Mouse (Mus musculus) brain, embryonic 14.5 days (tissue): ENCODE results near the gene Spg20. TPM values are rescaled to one million over a fixed set of nuclear protein-coding genes. Genes with fewer than 3 reads are reported as not detected.

ENCODE experiments used
- DNase-seq: peaks from one replicate; pipeline ENCODE4 v3.0.0-alpha.2; 2011; ENCODE audit warnings: low read depth
- CTCF ChIP-seq: fragments of 200-500 bp; IDR thresholded peaks from 2 replicates; pipeline ENCODE4 v1.5.1; 2012; ENCODE audit warnings: inconsistent platforms, mild to moderate bottlenecking, moderate library complexity, borderline replicate concordance; ENCODE audit not compliant: insufficient read depth, insufficient read length; ENCODE audit errors: extremely low read depth
- POLR2A ChIP-seq: fragments of 200-500 bp; IDR thresholded peaks from 2 replicates; pipeline ENCODE4 v1.6.1; 2012; ENCODE audit warnings: mild to moderate bottlenecking, inconsistent platforms, borderline replicate concordance; ENCODE audit not compliant: poor library complexity, insufficient read depth, insufficient read length, severe bottlenecking; ENCODE audit errors: extremely low read depth
- polyA plus RNA-seq: library from polyadenylated mRNA; depleted of rRNA; stranded (reverse); fragments of >200 nt; gene quantifications from 2 replicates; pipeline ENCODE4 v1.2.3, GENCODE M21; 2012

The Spg20 gene
- polyA plus RNA-seq, 1 experiment, result 15.7 TPM

GRCm38 (mm10) chr3:55084781-55085180 lies 27.1 kb upstream of the Spg20 start:
- peak; percentile 55 for DNase-seq
- TF ChIP-seq CTCF (no peak), POLR2A (no peak)

GRCm38 (mm10) chr3:55085716-55086115 lies 26.2 kb upstream of the Spg20 start:
- DNase-seq, result no peak
- no peak for TF ChIP-seq POLR2A
- TF ChIP-seq CTCF, result no peak

- TF ChIP-seq CTCF (no peak), POLR2A (no peak)
- no peak for DNase-seq
Observed at GRCm38 (mm10) chr3:55086948-55087347, 25.0 kb upstream of the Spg20 start.

GRCm38 (mm10) chr3:55087360-55087759 lies 24.5 kb upstream of the Spg20 start:
- no peak for DNase-seq
- TF ChIP-seq CTCF, result peak; percentile 38; the same call in 1 of the 2 replicates
- TF ChIP-seq POLR2A, result no peak

GRCm38 (mm10) chr3:55088359-55088758 lies 23.5 kb upstream of the Spg20 start:
- no peak for TF ChIP-seq CTCF
- TF ChIP-seq POLR2A, result no peak
- no peak for DNase-seq

- no peak for DNase-seq
- TF ChIP-seq POLR2A (no peak), CTCF (no peak)
Observed at GRCm38 (mm10) chr3:55088843-55089242, 23.1 kb upstream of the Spg20 start.

GRCm38 (mm10) chr3:55089291-55089690 lies 22.6 kb upstream of the Spg20 start:
- no peak for TF ChIP-seq CTCF
- TF ChIP-seq POLR2A, result no peak
- DNase-seq, result no peak

GRCm38 (mm10) chr3:55093161-55093560 lies 18.7 kb upstream of the Spg20 start:
- no peak for DNase-seq
- TF ChIP-seq CTCF, result no peak
- TF ChIP-seq POLR2A, result no peak

GRCm38 (mm10) chr3:55095968-55096654 lies 15.8 kb upstream of the Spg20 start:
- TF ChIP-seq POLR2A, result no peak
- no peak for TF ChIP-seq CTCF
- peak; percentile 81 for DNase-seq

- TF ChIP-seq CTCF (no peak), POLR2A (no peak)
- no peak for DNase-seq
Observed at GRCm38 (mm10) chr3:55096655-55097005, 15.3 kb upstream of the Spg20 start.

GRCm38 (mm10) chr3:55097186-55097585 lies 14.7 kb upstream of the Spg20 start:
- TF ChIP-seq POLR2A (no peak), CTCF (no peak)
- DNase-seq, result no peak

- TF ChIP-seq POLR2A, result no peak
- no peak for TF ChIP-seq CTCF
- peak; percentile 74 for DNase-seq
Observed at GRCm38 (mm10) chr3:55098014-55098413, 13.9 kb upstream of the Spg20 start.
